Mouse (Mus musculus) gastrocnemius, postnatal 4 days (tissue): ENCODE measurements around the gene Zfp574. TPM values are rescaled to one million over a fixed set of nuclear protein-coding genes. Genes with fewer than 3 reads are reported as not detected.
"Not testable (repeated sequence)": the region's sequence is repeated elsewhere in the genome, so short reads cannot be mapped to it uniquely, and the experiment has no call there.

Experiments
- DNase-seq, 2 experiments: peaks; one replicate each; pipeline ENCODE4 v3.0.0; 2021 to 2022; ENCODE audit warnings: low spot score in 2 of 2, mixed read lengths in 2 of 2
- long read RNA-seq, 2 experiments: library from polyadenylated mRNA; stranded (forward); transcript quantifications; one replicate each; pipeline ENCODE4 v2.0.0; 2021
- total RNA-seq, 2 experiments: library from RNA; stranded (reverse); gene quantifications; 2 replicates each; pipeline ENCODE4 v1.2.3; 2021

Gene Zfp574
- 10 to 100 TPM; 10.7 to 11.4 TPM for total RNA-seq
- long read RNA-seq, experiment 1, full-length matches to known transcripts, result 21 of 28 reads
- long read RNA-seq, experiment 1, partial matches to known transcripts, result 0 of 28 reads
- long read RNA-seq, experiment 1, other reads (novel, unspliced or antisense), result 7 of 28 reads
- long read RNA-seq, experiment 2, full-length matches to known transcripts, result 28 of 30 reads
- long read RNA-seq, experiment 2, partial matches to known transcripts, result 0 of 30 reads
- long read RNA-seq, experiment 2, other reads (novel, unspliced or antisense), result 2 of 30 reads

- DNase-seq, result no peak
Observed at GRCm38 (mm10) chr7:25071979-25072715, at the start of gene Zfp574, which contains the start of gene Grik5. Zfp574 (plus strand) TSS chr7:25072567. Grik5 (minus strand) TSS chr7:25072346.

DNA sequence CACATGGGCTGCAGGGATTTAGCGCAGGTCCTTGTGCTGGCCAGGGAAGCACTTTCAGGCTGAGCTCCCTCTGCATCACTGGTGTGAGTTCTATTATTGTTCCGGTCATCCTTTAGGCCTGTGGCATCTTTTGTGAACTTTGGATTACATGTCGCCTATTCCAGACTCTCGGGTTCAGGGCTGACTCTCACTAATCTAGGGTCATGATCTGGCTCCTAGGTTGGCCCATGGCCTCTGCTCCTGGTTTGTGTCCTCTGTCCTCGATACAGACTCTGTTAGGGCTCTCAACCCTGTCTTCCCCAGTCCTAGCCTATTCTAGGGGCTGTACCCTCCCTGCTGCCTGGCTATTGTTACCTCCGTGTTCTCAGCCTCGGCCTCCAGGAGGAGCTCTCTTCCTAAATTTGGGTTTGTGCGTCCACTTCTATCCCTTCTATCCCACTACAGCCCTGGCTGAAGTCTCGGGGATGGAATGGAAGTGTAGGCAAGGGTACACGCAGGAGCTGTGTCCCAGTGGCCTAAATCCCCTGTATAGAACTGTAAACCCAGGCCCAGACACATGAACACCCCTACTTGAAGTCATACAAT lies 46.4 kb upstream of the Zfp574 start:
- DNase-seq, result peak in 1 of 2 experiments; percentile 30

DNA sequence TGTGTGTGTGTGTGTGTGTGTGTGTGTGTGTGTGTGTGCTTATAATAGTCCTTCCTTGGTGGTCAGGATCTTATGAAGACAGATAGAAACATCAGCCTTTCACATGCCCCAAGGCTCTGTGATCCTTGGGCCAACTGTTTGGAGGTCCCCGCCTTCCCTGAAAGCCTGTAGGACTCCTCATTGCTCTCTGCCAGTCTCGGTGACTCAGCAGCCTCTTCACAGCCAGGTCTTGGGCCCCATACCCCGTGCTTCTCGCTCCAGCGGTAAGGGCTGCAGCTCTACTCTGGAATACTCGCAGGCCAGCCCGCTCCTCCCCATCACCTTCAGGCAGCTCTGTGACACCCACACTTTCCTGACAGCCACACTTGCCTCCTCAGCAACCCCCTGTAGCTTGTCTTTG lies 45.9 kb upstream of the Zfp574 start:
- no peak for DNase-seq

GRCm38 (mm10) chr7:25030032-25030753 lies 42.2 kb upstream of the Zfp574 start:
- DNase-seq, result peak in 1 of 2 experiments; percentile 71

GRCm38 (mm10) chr7:25031528-25031927 lies 40.8 kb upstream of the Zfp574 start:
- DNase-seq, result no peak

DNA sequence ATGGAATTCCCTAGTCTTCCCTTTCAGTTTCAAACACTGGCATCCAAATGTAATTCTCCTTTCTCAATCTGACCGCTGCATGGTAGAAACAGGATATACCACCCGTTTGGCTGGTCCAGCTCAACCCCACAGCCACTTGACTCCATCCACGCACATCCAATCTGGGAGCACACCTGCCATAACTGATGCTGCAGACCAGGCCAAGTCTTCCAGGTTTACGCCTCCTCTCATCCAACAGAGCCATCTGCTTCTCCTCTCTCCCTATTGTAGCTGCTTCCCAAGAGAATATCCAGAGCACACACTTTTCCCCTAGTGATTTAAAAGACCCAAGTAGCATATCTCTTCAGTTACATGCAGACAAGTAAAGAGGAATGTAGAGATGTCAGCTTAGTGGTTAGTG lies 37.6 kb upstream of the Zfp574 start:
- DNase-seq, result no peak

DNA sequence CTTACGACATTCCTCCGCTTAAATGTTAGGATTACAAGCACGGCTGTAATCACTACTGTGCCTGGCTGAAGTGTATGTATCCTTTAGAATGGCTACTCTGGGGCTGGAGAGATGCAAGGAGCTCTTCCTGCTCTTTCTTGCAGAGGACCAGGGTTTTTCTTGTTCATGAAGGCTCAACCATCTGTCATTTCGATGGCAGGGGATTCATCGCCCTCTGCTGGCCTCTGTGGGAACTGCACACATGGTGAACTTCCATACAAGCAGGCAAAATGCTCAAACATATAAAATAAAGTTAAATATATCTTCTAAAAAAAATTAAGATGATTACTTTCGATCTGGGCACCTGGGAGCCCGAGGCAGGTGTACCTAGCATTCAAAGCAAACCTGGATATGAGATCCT lies 36.5 kb upstream of the Zfp574 start:
- peak in 1 of 2 experiments; percentile 50 for DNase-seq

GRCm38 (mm10) chr7:25041921-25042320 lies 30.4 kb upstream of the Zfp574 start:
- DNase-seq, result no peak

DNA sequence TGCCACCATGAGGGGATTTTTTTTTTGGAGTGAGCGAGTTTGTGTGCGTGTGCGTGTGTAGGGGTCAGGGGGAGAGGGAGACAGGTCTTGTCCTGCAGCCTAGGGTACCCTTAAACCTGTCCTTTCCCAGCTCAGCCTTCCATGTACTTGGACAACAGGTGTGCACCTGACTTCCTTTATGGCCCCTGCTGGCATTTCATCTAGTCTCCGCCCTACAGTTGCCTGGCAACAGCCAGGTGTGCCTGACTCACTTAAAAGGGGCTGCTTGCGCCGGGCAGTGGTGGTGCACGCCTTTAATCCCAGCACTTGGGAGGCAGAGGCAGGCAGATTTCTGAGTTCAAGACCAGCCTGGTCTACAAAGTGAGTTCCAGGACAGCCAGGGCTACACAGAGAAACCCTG lies 27.8 kb upstream of the Zfp574 start:
- not testable (repeated sequence) for DNase-seq

GRCm38 (mm10) chr7:25047363-25047762 lies 25.0 kb upstream of the Zfp574 start:
- no peak for DNase-seq

GRCm38 (mm10) chr7:25049295-25049930 lies 23.0 kb upstream of the Zfp574 start:
- no peak for DNase-seq

DNA sequence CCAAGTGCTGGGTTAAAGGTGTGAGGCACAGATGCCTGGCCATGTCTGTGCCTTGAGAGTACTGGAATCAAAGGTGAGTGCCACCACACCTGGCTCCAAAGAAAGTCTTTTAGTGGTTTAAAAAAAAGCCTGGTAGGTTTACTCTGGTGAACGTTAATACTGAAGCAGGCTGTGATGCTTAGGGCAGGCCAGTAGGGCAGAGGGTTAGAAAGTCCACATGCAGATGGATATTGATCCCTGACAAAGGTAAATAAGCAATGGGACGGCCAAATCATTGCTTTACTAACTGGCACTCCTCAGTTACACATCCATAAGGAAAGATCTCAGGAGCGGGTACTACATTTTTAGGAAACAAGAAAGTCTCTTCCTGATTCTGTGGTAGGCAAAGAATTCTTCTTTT lies 19.8 kb upstream of the Zfp574 start:
- no peak for DNase-seq

- DNase-seq, result no peak
Observed at GRCm38 (mm10) chr7:25056951-25057350, 15.4 kb upstream of the Zfp574 start.

DNA sequence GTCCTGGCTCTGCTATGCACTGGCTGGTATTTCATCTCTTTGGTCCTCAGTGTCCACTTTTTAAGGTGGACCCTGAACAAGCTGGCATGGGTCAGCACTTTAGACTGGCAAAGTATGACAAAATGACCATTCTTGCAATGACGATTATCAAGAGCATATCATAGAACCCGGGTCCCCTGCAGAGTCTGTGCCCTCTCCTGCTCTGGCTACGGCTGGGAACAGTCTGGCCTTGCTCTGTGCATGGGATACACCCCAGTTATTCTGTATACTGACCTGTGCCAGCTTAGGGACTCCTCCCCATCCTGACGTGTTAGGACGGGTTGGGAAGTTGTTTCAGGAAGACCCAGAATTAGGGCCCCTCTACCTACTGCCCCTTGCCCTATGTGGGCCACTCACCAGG lies 14.5 kb upstream of the Zfp574 start:
- no peak for DNase-seq

DNA sequence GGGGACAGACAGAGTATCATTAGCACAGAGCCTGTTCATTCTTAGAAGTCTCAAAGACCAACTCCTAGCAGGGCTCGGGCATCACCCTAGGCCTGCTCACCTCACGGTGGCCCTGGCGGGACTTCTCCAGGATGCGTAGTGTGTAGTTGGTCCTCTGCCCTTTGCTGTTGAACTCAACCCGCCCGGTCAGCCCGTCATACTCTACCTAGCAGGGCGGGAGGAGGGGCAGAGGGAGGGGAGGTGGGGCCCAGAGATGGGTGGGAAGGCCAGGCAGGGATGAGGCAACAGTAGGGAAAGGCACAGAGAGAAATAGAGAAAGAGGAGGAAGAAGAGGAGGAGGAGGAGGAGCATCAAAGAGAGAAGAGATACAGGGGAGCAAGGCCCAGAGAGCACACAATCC lies 14.0 kb upstream of the Zfp574 start:
- DNase-seq, result no peak

DNA sequence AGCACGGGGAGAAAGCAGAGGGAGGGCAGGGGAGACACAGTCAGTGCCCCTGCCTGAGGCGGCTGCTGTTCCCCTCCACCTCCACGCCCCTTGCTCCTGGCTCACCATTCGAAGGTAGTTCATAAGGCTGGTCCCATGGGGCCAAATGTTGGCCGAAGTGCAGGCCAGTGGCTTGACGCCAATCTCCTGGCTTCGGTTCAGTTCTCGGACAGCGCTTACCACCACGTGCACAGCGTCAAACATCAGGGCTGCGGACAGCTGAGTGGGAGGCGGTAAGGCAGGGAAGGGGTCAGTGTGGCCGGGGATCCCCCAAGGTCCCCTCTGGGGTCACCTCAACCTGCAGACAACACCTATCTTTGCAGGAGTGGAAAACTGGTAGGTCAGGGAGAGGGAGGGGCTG lies 13.5 kb upstream of the Zfp574 start:
- DNase-seq, result no peak

GRCm38 (mm10) chr7:25063346-25063745 lies 9.0 kb upstream of the Zfp574 start:
- DNase-seq, result no peak

DNA sequence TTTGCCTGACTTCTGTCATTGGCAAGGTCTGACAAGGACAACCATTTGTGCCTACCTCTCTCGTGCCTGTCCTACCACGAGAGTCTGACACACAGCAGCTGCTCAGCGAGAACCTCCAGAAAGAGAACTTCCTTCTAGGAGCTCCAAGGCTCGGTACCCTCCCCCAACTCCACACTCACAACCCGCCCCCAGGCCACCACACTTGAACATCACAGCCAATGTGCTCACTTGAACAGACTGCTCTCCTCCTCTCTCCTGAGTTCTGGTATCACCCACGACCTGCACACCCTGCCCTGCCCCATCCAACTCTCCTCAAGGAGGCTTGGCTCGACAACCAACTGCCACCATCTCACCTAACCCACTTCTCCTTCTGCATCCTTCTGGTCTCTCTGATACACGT lies 8.5 kb upstream of the Zfp574 start:
- no peak for DNase-seq

- no peak for DNase-seq
Observed at GRCm38 (mm10) chr7:25067338-25067737, 5.0 kb upstream of the Zfp574 start.

GRCm38 (mm10) chr7:25067909-25068656 lies 4.3 kb upstream of the Zfp574 start:
- no peak for DNase-seq
